Mouse (Mus musculus) testis, postnatal 14 days (tissue): ENCODE results near the gene Gm3336.
A peak's percentile ranks its signal among the peaks of the same experiment; 100 is the strongest.

Source experiments
- DNase-seq: peaks from one replicate; pipeline ENCODE4 v3.0.0; 2021; ENCODE audit warnings: low spot score

Gene Gm3336

DNA sequence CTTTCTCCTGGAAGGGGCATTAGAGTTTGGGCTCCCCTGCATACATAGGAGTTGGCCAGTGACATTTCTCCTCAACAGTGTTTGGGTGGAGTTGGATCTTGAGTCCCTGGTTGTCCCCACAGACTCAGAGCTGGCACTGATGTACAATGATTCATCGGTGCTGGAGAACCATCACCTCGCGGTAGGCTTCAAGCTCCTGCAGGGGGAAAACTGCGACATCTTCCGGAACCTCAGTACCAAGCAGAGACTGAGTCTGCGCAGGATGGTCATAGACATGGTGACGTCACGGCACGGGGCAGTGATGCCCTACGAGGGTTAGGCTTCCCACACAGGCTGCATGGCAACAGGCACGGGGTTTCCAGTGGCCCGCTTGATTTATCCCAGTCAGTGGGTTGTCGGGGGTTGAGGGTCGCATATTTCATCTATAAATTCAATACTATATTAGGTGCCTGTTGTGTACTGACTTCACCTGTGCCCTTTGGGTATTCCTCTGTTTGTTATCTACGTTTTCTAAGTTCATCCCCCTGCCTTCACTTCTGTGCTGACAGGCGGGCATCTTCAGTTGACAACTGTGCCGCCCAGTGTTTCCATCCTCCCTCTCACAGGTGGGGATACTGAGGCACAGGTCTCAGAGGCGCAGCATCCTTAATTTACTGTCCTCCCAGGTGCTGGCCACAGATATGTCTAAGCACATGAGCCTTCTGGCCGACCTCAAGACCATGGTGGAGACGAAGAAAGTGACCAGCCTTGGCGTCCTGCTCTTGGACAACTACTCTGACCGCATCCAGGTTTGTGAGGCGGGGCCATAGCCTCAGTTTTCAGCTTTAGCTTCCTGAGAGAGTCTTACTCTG, 30.1 kb downstream of the Gm3336 start:
- no peak for DNase-seq

DNA sequence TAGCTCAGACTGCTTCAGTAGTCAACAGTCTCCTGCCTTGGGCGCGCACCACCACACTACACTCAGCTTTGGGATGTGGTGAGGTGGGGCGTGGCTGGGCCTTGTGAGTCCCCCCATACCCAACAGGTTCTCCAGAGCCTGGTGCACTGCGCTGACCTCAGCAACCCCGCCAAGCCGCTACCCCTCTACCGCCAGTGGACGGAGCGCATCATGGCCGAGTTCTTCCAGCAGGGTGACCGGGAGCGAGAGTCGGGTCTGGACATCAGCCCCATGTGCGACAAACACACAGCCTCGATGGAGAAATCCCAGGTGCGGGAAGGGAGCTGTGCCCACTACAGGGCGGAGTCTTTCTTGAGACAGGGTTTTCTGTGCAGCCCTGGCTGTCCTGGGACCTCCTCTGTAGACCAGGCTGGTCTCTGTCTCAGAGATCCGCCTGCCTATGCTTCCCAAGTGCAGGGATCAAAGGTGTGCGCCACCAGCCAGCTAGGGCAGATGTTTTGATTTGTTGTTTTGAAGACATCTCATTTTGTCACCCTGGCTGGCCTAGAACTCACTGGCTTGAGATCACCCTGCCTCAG, 30.8 kb downstream of the Gm3336 start:
- DNase-seq, result no peak

DNA sequence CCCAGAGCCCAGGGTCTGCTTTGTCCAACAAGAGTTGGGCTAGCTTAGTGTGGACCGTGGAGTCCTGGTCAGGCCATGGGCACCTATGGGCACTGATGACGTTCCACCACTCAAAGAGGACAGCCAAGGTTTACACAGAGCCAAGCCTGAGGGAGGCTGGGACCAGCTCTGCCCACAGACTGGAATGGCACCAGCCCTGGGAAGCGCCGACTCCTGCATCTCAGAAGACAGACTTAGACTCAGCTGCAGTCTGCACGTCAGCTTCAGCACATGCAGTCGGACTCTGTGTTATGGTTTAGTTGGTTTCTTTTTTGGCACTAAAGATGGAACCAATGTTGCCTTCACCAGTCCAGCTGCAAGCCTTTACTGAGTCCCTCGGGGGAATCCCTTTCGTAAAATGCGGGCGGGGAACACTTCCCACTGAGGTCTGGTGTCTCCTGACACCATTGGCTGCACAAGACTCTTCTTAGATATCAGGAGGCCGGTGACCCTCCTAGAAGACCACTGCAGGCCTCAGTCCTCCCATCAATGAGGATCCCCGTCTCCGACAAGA, 31.9 kb downstream of the Gm3336 start:
- no peak for DNase-seq

DNA sequence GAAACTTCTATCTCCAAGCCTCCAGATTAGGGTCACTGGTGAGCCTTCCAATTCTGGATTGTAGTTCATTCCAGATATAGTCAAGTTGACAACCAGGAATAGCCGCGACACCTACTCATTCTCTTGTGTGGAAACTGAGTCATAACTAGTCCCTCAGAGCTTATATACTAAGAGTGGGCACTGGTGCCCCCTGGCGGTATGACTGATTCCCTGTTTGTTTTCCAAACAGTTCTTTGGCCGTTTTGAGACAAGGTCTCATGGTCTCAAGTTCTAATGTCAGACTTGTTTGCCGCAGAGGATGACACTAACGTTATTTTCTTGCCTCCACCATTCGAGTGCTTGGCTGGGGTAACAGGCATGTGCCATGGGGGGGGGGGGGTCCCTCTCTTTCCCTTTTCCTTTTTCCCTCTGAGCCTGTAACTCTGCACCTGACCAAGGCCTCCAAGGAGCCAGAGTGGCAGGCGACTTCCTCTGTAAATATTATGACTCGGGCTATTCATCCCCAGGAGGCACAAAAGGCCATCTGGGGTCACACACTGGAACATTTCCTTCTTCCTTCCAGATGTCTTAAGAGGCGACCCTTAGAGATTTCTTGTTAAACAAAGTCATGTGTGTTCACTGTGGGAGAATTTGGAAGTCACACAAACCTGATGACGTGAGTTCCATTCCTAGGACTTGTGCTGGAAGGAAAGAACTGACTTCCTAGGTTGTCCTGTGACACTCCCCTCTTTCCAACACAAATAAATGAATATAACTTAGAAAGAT, 33.8 kb downstream of the Gm3336 start:
- DNase-seq, result no peak

DNA sequence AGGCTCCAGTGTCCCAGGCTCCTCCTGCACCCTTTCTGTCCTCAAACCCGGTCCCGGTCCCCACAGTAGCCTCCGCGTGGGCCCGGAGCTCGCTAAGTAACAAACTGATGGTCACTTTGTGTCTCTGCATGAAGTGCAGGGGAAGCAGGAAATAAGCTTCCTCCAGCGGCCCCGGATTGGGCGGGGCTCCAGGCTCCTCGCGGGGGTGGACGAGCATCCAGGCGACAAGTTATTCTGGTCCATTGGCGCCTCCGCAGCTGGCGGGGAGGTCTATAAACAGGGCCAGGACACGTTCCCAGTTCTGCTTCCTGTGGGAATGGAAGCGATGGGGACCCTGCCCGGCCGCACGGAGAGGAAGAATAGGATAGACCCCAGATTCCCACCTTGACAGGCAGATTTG, 34.8 kb downstream of the Gm3336 start:
- peak; percentile 79 for DNase-seq

DNA sequence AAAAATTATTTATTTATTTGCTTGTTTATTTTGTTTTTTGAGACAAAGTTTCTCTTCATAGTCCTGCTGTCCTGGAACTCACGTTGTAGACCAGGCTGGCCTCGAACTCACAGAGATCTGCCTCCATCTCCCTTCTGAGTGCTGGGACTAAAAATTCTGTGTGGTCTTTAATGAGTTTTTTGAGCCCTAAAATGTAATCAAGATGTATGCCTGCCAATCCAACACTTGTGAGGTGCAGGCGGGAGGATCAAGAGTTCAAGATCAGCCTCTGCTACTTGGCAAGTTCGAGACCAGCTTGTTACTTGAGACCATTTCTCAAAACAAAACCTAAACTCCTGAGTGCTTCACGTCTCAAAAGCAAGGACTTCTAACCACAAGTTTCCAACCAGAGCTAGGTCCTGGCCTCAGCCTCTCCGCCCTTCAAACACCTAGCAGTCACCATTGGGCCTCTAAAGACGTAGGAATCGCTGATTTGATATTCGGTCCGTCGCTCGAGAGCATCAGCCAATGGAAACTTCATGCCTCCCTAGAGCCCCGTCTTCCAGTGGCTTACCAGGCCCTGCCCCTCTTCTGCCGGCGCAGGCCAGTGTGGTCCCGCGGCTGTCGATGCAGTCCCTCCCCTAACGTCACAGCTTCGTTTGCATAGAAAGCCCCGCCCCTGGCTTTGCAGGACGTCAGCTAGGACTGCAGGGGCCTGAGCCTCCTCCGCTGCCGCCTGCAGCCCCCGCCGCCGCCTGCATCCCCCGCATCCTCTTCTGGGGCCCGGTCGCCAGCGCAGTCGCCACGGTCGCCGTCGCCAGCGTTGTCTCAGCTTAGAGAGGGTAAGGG, 35.9 kb downstream of the Gm3336 start, which contains the start of gene Rab3a:
Gene Rab3a (plus strand): TSS at position 637 of the 828 bp plus-strand sequence.
- peak; percentile 96 for DNase-seq

DNA sequence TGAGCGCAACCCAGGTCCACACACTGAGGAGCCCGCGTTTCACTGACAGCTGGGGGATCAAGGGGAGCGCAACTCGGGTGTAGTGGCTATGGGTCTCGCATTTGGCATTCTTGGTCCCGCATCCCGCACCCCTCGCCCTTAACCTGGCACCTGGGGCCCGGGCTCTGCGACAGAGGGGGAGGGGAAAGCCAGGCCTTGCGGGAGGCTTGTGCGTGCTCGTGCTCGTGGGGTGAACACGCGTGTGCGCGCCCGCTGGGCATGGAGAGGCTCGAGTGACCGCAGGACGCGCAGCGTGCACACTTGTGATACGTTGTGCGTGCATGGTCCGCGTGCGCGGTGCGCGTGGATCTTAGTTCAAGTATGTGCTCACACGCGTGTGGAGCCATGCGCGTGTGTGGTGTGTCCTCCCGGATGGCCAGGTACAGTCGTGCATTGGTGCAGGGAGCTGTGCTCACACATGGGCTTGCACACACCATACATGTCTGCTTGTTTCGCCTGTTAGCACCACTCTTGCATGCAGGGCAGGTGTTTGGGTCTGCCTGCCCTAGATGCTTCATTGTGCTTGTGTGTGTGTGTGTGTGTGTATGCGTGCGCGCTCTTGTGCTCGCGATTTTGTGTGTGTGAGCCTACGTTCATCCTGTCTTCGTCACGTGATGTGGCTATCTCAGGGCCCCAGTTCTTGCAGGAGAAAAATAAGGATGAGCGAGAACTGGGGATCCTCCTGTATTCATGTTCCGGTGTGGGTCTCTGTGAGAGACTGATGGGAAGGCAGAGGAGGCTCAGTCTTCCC, 36.7 kb downstream of the Gm3336 start:
- no peak for DNase-seq

DNA sequence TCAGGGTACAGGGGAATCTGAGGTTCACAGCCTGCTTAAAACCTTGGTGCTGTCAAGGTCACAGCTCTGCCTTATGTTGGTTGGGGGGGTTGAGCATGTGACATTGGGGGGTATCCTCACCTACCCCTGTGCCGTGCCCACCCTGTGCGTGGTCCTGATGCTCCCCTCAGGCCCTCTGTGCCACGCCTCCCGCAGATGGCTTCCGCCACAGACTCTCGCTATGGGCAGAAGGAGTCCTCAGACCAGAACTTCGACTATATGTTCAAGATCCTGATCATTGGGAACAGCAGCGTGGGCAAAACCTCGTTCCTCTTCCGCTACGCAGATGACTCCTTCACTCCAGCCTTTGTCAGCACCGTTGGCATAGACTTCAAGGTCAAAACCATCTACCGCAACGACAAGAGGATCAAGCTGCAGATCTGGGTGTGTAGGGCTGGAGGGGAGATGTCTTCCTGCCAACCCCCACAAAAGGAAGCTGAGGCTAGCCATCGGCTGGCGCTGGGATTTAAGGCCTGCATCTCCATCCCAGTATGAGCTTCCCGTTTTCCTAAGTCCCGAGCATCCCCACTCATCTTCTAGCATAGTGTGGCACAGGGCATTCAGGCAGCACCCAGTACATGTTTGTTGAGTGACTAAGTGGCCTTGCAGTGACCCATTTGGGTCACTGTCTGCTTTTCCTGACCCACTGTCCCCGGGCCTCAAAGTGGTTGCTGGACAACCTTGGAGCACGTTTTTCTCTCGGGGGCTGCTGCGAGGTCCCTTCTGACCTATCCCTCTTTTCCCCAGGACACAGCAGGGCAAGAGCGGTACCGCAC, 37.5 kb downstream of the Gm3336 start:
- DNase-seq, result no peak

- DNase-seq, result no peak
These were observed 38.2 kb downstream of the Gm3336 start for GRCm38 (mm10) chr8:70756476-70757040.

DNA sequence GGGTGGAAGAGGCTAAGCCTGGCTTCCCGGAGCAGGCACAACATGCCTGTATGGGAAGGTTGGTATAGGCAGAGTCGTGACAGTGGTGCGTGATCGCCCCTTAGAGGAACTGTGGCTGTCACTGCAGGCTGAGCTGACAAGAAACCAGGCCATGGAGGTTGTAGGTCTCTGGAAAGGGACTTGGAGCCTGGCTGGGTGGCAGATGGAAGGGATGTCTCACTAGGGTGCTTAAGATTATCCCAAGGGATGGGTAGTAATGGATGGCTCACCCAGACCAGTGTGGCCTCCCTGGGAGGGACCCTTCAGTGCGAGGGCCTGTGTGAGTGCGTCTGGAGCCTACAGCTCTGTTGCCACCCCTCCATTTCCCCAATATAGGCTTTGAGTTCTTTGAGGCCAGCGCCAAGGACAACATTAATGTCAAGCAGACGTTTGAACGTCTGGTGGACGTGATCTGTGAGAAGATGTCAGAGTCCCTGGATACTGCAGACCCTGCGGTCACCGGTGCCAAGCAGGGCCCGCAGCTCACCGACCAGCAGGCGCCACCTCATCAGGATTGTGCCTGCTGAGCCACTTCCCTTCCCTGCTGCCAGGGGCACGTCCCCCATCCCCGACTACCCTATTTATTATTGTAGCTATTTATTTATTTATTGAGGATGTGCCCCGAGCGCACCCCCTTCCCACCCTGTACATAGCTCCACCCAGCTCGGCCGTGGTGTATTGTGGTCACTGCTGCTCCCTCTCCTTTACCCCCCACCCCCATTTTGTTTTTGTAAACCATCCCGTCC, 39.4 kb downstream of the Gm3336 start:
- no peak for DNase-seq

GRCm38 (mm10) chr8:70758308-70758615, 39.9 kb downstream of the Gm3336 start:
- DNase-seq, result no peak

DNA sequence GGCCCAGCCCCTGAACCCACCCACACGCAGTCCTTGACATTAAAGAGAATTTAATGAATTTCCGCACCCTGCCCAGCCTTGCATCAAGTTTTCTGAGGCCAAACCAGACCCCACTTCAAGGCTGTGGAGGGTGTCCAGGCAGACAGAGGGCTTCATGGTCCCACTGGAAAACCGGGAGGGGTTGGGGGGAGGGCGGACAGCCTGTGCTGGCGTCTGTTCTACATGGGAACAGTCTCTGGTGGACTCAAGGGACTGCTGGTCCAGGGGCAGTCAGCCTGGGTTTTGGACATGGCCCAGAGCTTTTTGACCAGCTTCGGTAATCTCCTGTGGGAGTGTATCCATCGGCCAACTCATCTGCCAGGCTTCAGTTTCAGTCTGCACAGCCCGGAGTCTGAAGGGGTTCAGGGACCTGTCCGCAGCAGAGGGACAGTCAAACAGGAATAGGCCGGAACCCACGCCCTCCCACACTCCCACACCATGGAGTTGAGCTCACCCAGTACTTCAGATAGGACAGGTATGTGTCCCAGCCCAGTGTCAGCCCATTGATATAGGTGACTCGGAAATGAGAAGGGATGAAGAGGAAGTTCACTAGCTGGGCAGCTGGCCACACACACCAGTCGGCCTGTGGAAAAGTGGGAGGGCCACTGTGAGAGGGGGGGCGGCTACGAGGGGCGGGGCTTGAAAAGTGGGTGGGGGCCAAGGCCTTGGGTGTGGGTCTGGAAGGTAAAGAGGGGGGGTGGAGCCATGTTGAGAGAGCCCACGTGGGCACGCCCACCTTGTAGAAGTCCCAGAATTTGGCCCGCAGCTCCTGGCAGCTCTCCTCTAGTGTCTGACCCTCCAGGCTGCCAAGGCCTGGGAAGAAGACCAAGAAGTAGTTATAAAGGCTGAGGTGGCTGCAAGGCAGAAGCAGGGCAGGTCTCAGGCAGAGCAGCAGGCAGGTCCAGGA, 40.5 kb downstream of the Gm3336 start:
- peak; percentile 47 for DNase-seq

DNA sequence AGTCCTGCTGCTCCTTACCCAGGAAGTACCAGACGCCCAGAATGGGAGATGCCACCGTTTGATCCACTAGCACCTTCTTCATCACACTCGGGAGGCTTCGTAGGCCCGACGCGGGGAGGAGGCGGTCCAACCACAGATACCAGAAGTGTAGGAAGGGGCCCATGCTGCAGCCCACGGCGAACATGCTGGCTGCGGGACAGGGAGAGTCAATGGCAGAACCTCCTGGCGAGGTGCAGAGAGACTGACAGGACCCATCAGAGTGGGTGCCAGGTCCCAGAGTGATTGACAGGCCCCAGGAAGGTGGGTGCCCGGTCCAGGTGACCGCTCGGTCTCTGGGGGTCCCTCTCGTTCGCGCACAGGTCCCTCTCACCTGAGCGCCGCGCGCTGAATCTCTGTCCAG, 42.0 kb downstream of the Gm3336 start:
- DNase-seq, result no peak

- peak; percentile 98 for DNase-seq
These were observed 42.5 kb downstream of the Gm3336 start, which contains the start of gene Mpv17l2 for GRCm38 (mm10) chr8:70760775-70761406. TSS of gene Mpv17l2 (minus strand) at chr8:70760946.

GRCm38 (mm10) chr8:70762118-70762517, 43.8 kb downstream of the Gm3336 start:
- no peak for DNase-seq

DNA sequence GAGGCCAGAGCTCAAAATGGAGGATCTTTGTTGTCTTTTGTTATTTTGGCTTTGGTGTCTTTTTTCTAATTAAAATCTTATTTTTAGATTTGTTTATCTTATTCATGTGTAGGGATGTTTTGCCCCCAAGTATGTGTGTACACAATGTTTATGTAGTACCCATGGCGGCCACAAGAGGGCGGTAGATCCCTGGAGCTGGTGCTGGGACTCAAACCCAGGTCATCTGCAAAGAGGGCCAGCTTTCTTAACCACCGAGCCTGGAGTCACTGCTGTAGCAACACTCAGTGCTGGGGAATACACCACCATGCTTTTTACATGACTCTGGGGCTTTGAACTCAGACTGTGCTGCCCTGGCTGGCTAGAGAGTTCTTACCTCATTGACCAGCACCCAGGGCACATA, 45.0 kb downstream of the Gm3336 start:
- no peak for DNase-seq

DNA sequence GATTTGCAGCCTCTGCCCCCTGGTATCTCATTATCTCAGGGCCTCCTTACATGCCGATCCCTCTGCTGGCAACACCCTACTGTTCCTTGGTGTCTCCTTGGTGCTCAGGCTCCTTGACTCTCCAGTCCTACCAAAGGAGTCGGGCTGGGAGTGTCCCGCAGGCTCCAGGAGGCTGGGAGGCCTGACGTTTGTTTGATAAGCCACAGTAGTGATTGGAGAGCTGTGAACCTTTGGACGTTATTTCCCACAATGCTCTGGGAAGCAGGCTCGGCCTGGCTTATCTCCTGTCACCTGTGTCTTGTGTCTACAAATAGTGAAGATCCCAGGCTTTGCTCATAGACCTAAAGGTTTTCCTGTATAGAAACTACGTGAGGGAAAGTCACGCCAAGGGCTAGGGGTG, 45.7 kb downstream of the Gm3336 start:
- DNase-seq, result no peak
